Mouse (Mus musculus) testis, adult 2 months (tissue): ENCODE data around the gene Asb8.

Experiments used
- CTCF ChIP-seq: fragments of 200-500 bp; IDR thresholded peaks from 2 replicates; pipeline ENCODE4 v1.5.1; 2012; ENCODE audit warnings: low read depth, mild to moderate bottlenecking, inconsistent platforms, low read length, moderate library complexity; ENCODE audit not compliant: control insufficient read depth, insufficient read depth, insufficient replicate concordance
- POLR2A ChIP-seq: fragments of 200-500 bp; IDR thresholded peaks from 2 replicates; pipeline ENCODE4 v1.6.1; 2012; ENCODE audit warnings: low read depth, mild to moderate bottlenecking, inconsistent platforms, low read length, moderate library complexity; ENCODE audit not compliant: control insufficient read depth

DNA sequence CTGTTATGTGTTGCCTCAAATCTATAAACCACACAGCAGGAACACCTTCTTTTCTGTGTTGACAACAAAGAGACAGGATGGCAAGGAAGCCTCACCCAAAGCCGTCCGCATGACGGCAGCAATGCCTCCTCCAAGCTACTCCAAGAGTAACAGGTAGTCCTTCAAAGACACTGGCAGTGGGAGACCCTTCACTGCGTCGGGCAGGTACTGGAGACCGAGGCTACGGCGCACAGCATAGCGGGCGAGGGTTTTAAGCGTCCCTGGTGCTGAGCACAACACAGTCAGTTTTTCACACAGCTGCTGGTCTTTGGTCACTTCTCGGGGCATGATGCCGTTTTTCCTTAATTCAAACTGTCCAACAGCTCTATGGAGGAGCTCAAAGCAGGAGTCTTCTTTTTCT lies 29.8 kb downstream of the Asb8 start:
- no peak for TF ChIP-seq POLR2A
- no peak for TF ChIP-seq CTCF
